Mouse (Mus musculus) embryonic fibroblast, embryonic 13.5 days (primary cell): ENCODE results near the gene Mylk4.
A peak's percentile ranks its signal among the peaks of the same experiment; 100 is the strongest.

Experiments
- CTCF ChIP-seq: IDR thresholded peaks from 2 replicates; pipeline ENCODE4 v1.5.1; 2011; ENCODE audit warnings: mild to moderate bottlenecking, control low read depth, low read length, moderate library complexity, borderline replicate concordance; ENCODE audit not compliant: insufficient read depth
- POLR2A ChIP-seq: IDR thresholded peaks from 2 replicates; pipeline ENCODE4 v1.6.1; 2011; ENCODE audit warnings: low read depth, mild to moderate bottlenecking, control low read depth, low read length, moderate library complexity

DNA sequence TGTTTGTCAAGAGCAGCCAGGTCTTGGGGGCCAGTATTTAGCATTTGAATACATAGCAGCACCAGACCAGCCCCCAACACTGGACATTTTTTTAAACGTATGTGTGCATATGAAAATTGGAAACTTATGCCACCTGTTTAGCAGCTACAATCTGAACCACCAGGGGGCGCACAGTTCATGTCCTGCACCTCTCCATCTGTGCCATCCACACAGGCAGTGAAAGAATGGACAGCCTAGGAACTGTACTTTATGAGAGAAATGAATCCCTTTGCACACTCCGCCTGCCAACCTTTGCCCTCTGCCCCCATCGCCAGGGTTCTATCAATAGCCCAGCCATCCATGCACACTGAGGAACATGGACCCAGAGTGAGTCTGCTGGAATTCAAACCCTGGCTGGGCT lies 44.2 kb upstream of the Mylk4 start:
- TF ChIP-seq CTCF = peak; percentile 72; the same call in 1 of the 2 replicates
- no peak for TF ChIP-seq POLR2A
